Mouse (Mus musculus): Measurements from ENCODE around the gene D130043K22Rik.

Gene D130043K22Rik

DNA sequence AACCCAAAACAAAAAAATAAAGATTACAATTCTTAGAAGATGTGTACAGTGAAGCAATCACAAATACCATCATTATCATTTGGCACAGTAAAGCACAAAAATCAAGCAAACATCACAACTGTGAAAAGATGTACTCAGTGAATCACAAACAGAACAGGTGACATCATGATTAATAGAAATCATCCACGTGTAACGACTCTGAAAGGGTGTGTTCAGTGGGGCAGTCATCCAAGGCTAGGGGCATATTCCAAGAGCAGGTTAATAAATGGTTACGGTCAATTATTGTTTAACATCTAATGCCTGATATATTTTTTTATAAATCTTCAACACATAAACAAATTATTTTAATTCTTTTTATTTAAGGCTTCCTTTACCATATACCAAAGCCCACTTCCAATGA, 47.6 kb downstream of the D130043K22Rik start:
- intact Hi-C loops (cut with DNase I): no loop called here

DNA sequence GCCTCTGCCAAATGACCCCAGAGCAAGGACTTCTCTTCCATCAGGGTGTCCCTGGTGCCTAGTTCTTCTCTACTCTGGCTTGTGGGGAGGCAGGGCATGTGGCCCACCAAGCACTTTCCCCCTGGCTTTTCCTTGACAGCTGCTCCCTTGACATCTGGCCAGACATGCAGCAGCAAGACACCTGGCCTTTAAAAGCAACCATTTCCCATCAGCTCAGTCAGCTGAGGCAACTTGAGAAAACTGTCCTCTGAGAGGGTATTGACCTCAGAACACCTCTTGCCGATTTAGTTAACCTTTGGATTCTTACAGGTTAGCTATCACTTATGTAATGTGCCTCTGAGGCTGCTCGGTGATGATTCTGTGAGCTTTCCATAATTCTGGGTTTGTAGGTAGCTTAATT, 48.9 kb downstream of the D130043K22Rik start:
- intact Hi-C loops (cut with DNase I): no loop called here

DNA sequence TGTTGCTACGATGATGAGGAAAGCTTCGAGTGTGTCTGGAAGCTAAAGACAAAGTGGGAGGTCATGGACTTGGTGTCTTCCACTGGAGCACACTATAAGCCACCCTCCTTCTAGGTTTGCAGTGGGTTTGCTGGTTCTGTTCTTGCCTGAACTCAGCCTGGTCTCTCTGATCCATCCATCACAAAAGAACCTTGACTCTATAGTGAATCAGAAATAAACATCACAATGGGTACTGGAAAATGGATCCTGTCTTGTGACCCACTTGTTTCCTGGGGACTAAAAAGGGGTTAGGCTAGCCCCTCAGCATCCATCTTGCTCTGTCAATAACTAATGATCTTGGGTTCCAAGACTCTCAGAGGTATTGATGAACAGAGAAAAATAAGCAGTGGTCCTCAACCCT, 57.0 kb downstream of the D130043K22Rik start:
- intact Hi-C loops (cut with DNase I): no loop called here

DNA sequence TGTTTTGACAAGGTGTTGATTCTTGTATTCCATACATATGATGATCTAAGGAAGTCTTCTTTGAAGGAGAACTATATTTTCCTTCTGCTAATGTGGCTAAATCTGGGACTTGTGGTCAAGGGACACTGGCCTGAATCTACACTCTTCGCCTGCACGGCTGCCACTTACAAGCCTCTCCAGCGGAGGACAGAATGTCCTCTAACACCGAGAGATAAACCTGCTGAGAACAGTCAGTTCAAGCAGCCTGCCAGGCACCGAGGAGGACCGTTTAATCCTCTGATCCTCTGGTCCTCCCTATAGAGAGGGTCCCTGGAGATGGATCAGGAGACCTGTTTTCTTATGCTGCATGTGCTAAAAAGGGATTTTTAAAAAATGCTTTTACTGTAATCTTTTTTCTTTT, 58.5 kb downstream of the D130043K22Rik start:
- intact Hi-C loops (cut with DNase I): no loop called here

DNA sequence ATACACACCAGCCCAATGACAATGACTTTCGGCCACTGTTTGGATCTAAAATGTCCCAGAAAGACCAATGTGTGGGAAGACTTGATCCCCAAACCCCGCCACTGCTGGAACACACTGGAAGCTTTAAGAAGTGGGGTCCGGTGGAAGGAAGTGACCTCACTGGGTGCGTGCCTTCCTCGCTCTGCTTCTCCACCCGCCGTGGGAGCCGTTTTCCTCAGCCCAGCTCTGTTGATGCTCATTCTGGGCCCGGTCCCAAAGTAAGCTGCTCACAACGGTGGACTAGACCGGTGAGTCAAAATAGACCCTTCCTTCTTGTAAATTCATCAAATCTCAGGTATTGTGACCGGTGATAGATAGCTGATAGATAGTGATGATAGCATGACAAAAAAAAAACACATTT, 60.5 kb downstream of the D130043K22Rik start:
- intact Hi-C loops (cut with DNase I): no loop called here

DNA sequence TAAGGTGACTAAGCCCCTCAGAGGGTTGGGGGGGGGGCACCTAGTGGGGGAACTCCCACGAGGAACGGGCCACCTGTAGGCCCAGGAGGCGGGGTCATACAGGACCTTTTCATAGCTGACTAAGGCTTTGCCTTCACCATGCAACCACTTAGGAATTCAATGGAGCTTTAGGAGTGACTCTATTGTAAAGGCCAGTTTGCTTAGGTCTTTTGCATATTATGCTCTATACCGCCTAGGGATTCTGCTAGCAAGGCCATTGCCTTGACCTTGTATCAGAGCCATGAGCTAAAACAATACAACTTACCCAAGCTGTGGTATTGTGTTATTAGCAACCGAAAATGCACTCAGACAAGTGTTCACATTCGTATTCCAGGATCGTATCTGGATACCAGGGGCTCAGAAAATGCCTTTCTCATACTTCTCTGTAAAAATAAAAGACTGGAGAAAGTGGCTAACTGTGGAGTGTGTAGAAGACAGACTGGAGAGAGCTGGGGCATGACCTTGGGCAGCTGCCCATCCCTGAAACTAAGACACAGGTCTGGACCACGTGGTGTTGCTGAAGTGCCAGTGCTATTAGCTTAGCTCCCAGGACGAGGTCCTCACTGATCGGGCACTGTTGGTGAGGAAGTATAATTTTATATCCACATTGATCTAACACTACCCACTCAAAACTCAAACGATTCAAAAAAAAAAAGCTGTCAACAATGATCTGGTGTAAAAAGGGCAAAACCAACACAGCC, 62.1 kb downstream of the D130043K22Rik start:
- intact Hi-C loops (cut with DNase I): no loop called here

DNA sequence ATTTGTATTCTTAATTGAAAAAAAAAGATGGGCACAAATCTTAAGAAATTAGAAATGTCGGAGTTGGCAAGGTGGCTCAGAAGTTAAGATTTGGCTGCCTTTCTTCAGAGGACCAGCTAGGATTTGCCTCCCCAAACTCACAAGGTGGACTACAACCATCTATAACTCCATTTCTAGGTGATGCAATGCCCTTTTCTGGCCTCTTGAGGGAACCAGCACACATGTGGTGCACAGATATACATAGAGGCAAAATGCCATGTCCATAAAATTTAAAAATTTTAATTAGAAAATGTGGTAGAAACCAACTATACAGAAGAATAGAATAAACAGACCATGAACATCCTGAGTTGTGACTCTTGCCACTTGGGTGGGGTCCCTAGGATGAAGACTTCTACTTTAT, 64.2 kb downstream of the D130043K22Rik start:
- intact Hi-C loops (cut with DNase I): no loop called here

DNA sequence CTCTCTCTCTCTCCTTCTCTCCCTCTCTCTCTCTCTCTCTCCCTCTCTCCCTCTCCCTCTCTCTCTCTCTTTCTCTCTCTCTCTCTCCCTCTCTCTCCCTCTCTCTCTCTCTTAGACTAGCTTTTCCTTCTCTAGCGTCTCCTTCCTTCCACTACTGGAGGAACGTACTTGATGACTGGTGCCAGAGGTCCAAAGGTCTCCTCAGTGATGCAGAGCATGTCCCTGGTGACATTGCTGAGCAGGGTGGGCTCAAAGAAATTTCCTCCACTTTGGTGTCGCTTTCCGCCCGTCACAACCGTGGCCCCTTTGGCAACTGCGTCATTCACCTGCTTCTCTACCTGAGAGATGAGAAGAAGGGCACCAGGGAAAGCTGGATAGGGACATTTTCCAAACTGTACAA, 68.6 kb downstream of the D130043K22Rik start:
- intact Hi-C loops (cut with DNase I): no loop called here

DNA sequence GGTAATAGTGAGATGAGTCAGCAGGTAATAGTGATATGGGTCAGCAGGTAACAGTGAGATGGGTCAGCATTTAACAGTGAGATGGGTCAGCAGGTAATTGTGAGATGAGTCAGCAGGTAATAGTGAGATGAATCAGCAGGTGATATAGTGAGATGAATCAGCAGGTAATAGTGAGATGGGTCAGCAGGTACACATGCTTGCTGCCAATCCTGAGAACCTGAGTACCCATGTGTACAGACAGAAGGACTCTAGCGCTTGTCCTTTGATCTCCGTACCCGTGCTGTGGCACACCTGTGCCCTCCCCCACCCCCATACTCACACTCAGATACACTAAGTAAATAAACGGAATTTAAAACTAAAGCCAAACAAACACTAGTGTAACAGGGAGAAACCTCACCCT, 70.0 kb downstream of the D130043K22Rik start:
- intact Hi-C loops (cut with DNase I): no loop called here

DNA sequence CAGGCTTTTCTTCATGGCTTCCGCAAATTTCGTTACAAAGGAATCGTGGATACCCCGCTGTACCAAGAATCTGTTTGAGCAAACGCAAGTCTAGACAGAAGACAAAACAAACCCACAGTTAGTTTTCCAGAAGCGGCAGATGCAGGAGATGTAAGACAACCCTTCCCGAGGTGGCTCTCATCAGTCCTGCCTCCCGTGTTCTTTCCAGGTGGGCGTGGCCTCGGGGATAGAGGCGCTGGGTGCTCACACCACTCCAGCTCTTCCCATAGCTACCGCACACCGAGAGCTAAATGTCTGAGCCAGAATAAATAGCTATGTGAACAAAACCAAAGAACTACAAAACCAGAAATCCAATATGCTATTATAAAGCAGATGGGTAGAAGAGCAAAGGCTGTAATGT, 70.9 kb downstream of the D130043K22Rik start:
- intact Hi-C loops (cut with DNase I): no loop called here

DNA sequence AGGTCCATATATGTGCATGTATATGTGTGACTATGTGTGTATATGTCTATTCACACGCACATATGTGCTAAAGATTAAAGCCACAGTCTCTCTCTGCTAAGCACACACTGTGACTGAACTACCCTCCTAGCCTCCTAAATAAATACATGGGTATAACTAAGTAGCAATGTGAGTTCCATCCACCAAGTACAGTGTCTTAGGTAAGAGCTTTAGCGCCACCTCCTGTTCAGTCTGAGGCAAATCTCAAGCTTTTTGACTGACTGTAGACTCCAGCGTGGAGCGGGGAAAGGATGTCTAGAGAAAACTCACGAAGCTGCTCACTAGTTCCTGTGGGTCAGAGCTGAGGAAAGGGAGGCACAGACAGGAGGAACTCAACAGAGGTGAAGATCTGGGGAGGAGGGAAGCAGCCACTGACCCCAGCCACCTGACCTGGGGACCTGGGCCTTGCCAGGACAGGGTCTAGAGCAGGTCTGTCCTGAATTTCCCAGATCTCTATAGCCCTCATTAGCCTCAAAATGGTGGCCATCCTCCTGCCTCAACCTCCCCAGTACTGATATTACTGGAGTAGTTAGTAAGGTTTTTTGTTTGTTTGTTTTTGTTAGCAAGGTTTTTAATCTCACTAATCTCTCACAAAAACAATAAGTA, 75.5 kb downstream of the D130043K22Rik start:
- intact Hi-C loops (cut with DNase I): loop anchor here (5.0 kb wide), 2 partner anchors 73 to 438 kb away; partner anchors contain the start of gene D130043K22Rik

DNA sequence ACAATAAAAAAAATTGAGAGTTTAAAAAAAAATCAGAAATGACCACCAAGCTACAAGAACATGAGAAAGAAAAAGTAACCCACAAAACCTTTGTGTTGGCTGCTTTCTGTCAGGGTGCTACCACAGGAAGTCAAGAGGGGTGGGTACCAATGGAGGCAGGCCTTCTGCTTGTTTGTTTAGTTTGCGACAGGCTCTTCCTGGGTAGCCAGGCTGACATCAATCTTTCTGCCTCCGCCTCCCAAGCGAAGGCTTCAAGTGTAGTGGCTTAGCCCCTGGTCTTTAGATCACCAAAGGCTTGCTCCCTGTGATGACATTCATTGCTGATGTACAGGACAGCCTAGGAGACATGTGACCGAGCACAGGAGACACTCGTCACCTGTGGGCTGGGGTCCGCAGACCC, 76.3 kb downstream of the D130043K22Rik start:
- intact Hi-C loops (cut with DNase I): loop anchor here (5.0 kb wide), 2 partner anchors 74 to 439 kb away; partner anchors contain the start of gene D130043K22Rik

DNA sequence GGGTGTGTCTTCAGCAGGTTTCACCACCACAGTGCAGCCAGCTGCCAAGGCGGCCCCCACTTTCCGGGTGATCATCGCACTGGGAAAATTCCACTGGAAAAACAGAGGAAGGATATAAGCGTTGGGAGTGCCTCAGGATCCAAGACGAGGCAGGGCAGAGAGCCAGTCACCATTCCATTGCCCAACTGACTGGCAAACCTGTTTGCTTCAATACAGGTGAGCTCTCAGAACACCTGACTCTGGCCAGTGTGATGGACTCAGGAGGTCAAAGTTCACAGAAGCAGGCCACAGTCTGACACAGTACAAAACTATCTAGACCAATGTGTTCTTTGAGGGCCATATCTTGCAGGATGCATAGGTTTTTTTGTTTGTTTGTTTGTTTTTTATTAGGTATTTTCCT, 79.1 kb downstream of the D130043K22Rik start:
- intact Hi-C loops (cut with DNase I): loop anchor here (5.0 kb wide), 2 partner anchors 77 to 442 kb away; partner anchors contain the start of gene D130043K22Rik

DNA sequence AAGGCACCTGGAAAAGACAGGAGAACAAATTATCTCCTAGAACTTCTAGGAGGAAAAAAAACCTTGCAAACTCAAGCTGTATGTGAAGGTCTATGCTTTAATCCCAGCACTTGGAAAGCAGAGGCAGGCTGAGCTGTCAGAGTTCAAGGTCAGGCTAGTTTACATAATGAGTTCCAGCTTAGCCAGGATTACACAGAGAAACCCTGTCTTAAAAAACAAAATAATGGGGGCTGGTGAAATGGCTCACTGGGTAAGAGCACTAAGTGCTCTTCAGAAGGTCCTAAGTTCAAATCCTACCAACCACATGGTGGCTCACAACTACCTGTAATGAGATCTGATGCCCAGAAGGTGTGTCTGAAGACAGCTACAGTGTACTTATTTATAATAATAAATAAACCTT, 85.7 kb downstream of the D130043K22Rik start:
- intact Hi-C loops (cut with DNase I): no loop called here

DNA sequence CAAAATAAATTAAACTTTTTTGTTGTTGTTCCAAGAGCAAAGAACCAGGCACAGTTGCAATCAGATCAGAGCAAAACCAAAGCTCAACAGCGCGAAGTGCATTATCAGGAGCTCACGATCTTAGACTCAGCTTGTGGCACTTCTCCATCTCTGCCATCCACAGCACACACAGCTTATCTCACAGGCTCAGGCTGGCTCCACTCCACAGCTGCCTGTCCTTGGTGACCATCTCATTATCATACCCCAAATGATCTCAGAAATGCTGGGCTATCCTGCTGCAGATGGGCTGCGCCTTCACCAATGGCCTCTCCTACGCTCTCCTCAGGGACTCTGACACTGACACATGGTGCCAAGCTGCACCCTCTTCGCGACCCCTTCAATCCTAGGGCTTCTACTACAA, 88.3 kb downstream of the D130043K22Rik start:
- intact Hi-C loops (cut with DNase I): no loop called here

DNA sequence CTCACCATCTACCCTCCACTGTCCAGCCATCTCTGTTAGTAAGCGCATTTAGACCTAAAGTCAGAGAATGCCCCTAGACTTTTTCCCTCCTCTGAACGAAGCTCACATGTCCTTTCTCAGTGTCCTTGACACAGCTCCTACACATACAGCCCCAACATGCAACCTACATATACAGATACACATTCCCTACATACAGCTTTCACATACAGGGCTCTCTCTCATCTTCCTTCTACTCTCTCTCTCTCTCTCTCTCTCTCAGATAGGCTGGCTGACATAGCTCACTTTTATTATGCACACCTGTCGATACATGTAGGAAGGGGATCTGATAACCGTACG, 91.8 kb downstream of the D130043K22Rik start:
- intact Hi-C loops (cut with DNase I): no loop called here

DNA sequence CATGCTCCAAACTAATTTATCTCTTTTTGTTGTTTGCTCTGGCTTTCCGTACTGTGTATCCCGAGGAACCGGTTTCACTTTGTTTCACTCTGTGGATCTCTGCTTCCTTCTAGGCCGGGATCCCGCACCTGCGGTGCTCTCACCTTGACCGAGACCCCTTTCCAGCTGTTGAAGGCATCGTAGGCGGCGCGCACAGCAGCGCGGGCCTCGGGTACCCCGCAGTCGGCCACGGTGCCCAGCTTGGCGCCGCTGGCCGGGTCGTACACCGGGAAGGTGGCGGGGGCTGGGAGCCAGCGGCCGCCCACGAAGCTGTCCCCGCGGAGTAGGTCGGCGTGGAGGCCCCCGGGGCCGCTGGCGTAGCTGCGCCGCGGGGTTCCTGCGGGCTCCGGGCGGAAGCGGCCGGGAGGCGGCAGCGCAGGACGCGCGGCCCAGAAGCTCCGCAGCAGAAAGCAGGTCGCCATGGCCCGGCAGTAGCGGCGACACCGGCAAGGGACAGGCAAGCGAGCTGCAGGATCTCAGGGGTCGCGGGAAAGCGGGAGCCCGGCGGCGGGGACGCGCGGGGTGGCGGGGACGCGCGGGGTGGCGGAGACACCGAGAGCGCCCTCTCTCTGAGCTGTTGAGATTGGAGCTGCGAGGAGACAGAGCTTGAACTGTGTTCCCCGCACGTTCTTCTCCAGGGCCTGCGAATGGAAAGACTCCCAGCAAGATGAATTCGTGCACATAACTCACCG, 92.3 kb downstream of the D130043K22Rik start, which contains the start of gene Aldh5a1:
Gene Aldh5a1 (minus strand): TSS at position 554 of the 731 bp plus-strand sequence.
- intact Hi-C loops (cut with DNase I): no loop called here

DNA sequence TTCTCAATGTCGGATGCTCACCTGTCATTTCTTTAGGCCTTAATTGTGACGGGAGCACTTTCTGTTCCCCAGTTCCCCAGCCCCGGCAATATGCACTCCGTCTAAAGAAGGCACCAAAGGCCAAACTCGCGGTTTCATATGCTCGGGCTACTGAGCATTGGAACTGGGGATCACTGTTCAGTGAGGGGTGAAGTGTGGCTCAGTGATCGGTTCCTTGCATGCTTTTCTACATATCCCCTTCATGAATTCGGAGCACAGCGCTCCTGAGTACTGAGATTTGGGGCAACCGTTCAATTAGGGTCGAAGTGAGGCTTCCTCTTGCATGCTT, 92.9 kb downstream of the D130043K22Rik start:
- intact Hi-C loops (cut with DNase I): loop anchor here (1.0 kb wide), 1 partner anchor 50 kb away; no protein-coding TSS in a partner anchor

DNA sequence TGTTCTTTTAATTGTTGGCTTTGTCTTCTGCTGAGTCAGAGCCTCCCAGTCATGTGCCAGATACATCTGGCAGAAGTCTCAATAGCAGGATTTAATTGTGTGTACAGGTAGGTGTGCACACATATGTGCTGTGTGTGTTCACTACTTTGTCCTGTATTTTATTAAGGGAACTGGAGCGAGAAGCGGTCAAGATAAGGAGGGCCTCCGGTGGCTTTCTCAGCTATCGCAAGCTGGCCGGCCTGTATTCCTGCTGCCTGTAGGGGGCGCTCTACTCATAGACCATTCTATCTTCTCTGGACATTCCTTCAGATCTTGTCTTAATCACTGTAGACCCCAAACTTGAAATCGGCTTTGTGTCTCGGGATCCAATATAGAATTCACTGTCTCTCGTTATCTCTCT, 93.7 kb downstream of the D130043K22Rik start:
- intact Hi-C loops (cut with DNase I): loop anchor here (1.0 kb wide), 1 partner anchor 50 kb away; no protein-coding TSS in a partner anchor

DNA sequence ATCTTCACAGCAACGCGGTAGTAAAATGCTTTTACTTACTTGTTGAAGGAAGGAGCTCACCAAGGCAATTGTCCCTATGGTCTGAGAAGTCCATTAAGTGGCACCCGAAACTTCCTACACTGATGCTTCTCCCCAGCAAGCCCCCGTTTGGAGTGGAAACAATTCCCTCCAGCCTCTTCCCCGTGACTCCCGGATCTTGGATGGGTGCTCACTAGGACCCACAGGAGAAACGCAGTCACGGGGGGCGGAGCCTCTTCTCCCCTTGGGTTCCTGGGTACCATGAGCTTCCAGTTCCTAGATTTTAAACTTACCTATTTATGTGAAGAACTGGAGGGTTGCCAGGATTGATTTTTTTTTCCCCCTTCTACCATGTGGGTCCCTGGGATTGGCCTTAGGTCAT, 94.5 kb downstream of the D130043K22Rik start:
- intact Hi-C loops (cut with DNase I): no loop called here

DNA sequence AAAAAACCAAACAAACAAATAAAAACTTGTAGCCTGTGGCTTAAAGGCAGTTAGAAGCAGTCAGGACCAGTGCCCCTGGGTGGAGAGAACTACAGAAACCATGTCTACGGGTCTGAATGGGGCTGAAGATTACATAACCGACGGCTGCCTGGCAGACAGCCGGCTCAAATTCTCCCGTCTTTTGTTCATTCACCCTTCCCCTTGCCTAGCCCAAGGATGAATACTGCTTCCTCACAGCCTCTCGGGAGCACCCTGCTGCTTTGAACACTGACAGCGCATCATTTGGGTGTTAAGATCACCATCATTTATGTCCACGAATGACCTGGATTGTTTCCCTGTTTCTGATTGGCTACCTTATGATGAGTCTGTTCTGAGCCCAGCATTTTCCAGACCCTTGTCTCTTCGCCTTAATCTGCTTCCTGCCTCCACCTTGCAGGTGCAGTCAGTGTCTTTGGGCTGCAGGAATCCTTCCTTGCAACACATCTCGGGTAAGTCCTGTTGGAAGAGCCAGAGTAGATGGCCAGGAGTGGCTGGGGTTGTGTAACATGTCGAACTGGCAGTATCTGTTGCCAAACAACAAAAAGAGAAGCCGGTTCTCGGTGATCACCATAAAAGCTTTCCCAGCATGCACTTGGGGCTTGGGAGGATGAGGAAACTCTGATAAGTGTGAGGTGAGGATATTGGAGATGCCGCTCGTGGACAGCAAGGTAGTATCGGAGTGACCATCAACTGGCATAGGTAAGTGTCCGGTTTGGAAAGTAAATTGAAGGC, 97.8 kb downstream of the D130043K22Rik start, which contains the start of gene Gpld1:
Gene Gpld1 (plus strand): TSS at position 641 of the 771 bp plus-strand sequence.
- intact Hi-C loops (cut with DNase I): no loop called here

Measured in adrenal gland (tissue).